Mouse (Mus musculus) brain, embryonic 14.5 days (tissue): ENCODE measurements at regions not wholly inside any gene's neighbourhood (a gene's known extent, or its start where the extent isn't known, plus 50 kb on each side); places are given as distances from the start of the nearest gene placed in this dataset.

Experiments used
- CTCF ChIP-seq: fragments of 200-500 bp; IDR thresholded peaks from 2 replicates; pipeline ENCODE4 v1.5.1; 2012; ENCODE audit warnings: inconsistent platforms, mild to moderate bottlenecking, moderate library complexity, borderline replicate concordance; ENCODE audit not compliant: insufficient read depth, insufficient read length; ENCODE audit errors: extremely low read depth
- POLR2A ChIP-seq: fragments of 200-500 bp; IDR thresholded peaks from 2 replicates; pipeline ENCODE4 v1.6.1; 2012; ENCODE audit warnings: mild to moderate bottlenecking, inconsistent platforms, borderline replicate concordance; ENCODE audit not compliant: poor library complexity, insufficient read depth, insufficient read length, severe bottlenecking; ENCODE audit errors: extremely low read depth

DNA sequence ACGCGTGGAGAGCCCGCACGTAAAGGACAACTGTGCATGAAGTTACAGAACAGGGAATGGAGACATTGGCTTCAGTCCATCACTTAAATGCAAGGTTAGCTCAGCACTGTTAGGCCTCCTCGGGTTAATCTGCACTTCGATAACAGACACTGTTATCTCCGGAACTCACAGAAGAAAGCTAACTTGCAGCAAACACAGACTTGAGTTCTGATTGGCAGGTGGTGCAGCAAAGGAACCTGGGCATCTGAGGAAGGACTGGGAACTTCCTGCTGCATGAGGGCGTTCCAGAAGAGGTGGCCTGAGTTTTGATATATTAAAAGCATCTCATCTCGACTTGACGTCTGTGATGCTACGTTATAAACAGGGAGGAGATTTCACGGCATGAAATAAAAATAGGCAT is 620.3 kb upstream of the Cdh11 start:
- TF ChIP-seq POLR2A (no peak), CTCF (no peak)
